Mouse (Mus musculus) c-Kit-positive CD71-positive TER-119-negative erythroid progenitor cells, embryonic 14.5 days (primary cell): ENCODE measurements around the gene Gm37240.

Experiments
- DNase-seq: peaks from one replicate; pipeline ENCODE4 v3.0.0-alpha.2; 2013; ENCODE audit warnings: low read depth

Gene Gm37240

GRCm38 (mm10) chr3:84645156-84646006 is 1241.9 kb downstream of the Gm37240 start:
- DNase-seq: no peak

- DNase-seq: no peak
Observed at GRCm38 (mm10) chr3:84642942-84643341, 1244.4 kb downstream of the Gm37240 start.

- no peak for DNase-seq
Observed at GRCm38 (mm10) chr3:84641391-84641790, 1245.9 kb downstream of the Gm37240 start.

GRCm38 (mm10) chr3:84640536-84640935 is 1246.8 kb downstream of the Gm37240 start:
- DNase-seq: no peak

GRCm38 (mm10) chr3:84639767-84640500 is 1247.4 kb downstream of the Gm37240 start:
- DNase-seq: no peak

GRCm38 (mm10) chr3:84638858-84639257 is 1248.5 kb downstream of the Gm37240 start:
- DNase-seq: no peak

- no peak for DNase-seq
Observed at GRCm38 (mm10) chr3:84637890-84638578, 1249.3 kb downstream of the Gm37240 start.

- DNase-seq: no peak
Observed at GRCm38 (mm10) chr3:84637095-84637494, 1250.2 kb downstream of the Gm37240 start.

- no peak for DNase-seq
Observed at GRCm38 (mm10) chr3:84631586-84631985, 1255.7 kb downstream of the Gm37240 start.

GRCm38 (mm10) chr3:84622026-84622425 is 1265.3 kb downstream of the Gm37240 start:
- no peak for DNase-seq

- no peak for DNase-seq
Observed at GRCm38 (mm10) chr3:84619725-84620124, 1267.6 kb downstream of the Gm37240 start.

GRCm38 (mm10) chr3:84619056-84619455 is 1268.3 kb downstream of the Gm37240 start:
- DNase-seq: no peak

- DNase-seq: no peak
Observed at GRCm38 (mm10) chr3:84618627-84619026, 1268.7 kb downstream of the Gm37240 start.

- no peak for DNase-seq
Observed at GRCm38 (mm10) chr3:84615856-84616225, 1271.5 kb downstream of the Gm37240 start.

GRCm38 (mm10) chr3:84615050-84615855 is 1272.1 kb downstream of the Gm37240 start:
- DNase-seq: no peak

GRCm38 (mm10) chr3:84610183-84610710 is 1277.1 kb downstream of the Gm37240 start:
- DNase-seq: no peak

GRCm38 (mm10) chr3:84603212-84603611 is 1284.1 kb downstream of the Gm37240 start:
- DNase-seq: no peak

GRCm38 (mm10) chr3:84602759-84603158 is 1284.6 kb downstream of the Gm37240 start:
- DNase-seq: no peak

GRCm38 (mm10) chr3:84601870-84602495 is 1285.3 kb downstream of the Gm37240 start:
- no peak for DNase-seq

- DNase-seq: no peak
Observed at GRCm38 (mm10) chr3:84598756-84599155, 1288.6 kb downstream of the Gm37240 start.
